Mouse (Mus musculus) embryonic facial prominence, embryonic 14.5 days (tissue): ENCODE results near the gene Gm47841. TPM values are rescaled to one million over a fixed set of nuclear protein-coding genes. Genes with fewer than 3 reads are reported as not detected.

ENCODE experiments used
- ATAC-seq: fragments of 200-750 bp; cut with Nextera tagmentation; 2 replicates; pipeline ENCODE4 v1.8.0; 2017; ENCODE audit warnings: low read depth, moderate number of reproducible peaks, moderate TSS enrichment
- DNase-seq: peaks from one replicate; pipeline ENCODE4 v3.0.0-alpha.2; 2015; ENCODE audit warnings: low spot score
- H3K27ac ChIP-seq: fragments of 300-500 bp; sonication (generic); replicated peaks from 2 replicates; pipeline ENCODE4 v1.5.1; 2014; ENCODE audit warnings: low read depth, mild to moderate bottlenecking, low read length, moderate library complexity
- H3K27me3 ChIP-seq: fragments of 300-500 bp; sonication (generic); replicated peaks from 2 replicates; pipeline ENCODE4 v1.6.1; 2014; ENCODE audit warnings: low read length; ENCODE audit not compliant: control insufficient read depth, insufficient read depth
- H3K36me3 ChIP-seq: fragments of 300-500 bp; sonication (generic); 2 replicates; pipeline ENCODE4 v1.6.1; 2014; ENCODE audit warnings: low read length, mixed read lengths; ENCODE audit not compliant: control insufficient read depth, insufficient read depth
- H3K4me1 ChIP-seq: fragments of 300-500 bp; sonication (generic); 2 replicates; pipeline ENCODE4 v1.6.1; 2014; ENCODE audit warnings: antibody characterized with exemption, low read length; ENCODE audit not compliant: control insufficient read depth, insufficient read depth
- H3K4me2 ChIP-seq: fragments of 300-500 bp; sonication (generic); 2 replicates; pipeline ENCODE4 v1.6.1; 2014; ENCODE audit warnings: low read depth, mild to moderate bottlenecking, low read length, moderate library complexity, mixed read lengths
- H3K4me3 ChIP-seq: fragments of 300-500 bp; sonication (generic); 2 replicates; pipeline ENCODE4 v1.5.1; 2014; ENCODE audit warnings: low read depth, mild to moderate bottlenecking, low read length
- H3K9ac ChIP-seq: fragments of 300-500 bp; sonication (generic); 2 replicates; pipeline ENCODE4 v1.6.1; 2014; ENCODE audit warnings: low read depth, mild to moderate bottlenecking, low read length, moderate library complexity, mixed read lengths
- H3K9me3 ChIP-seq: fragments of 300-500 bp; sonication (generic); 2 replicates; pipeline ENCODE4 v1.6.1; 2016; ENCODE audit warnings: low read length; ENCODE audit not compliant: control insufficient read depth
- WGBS: fragments of 180-500 bp; shearing (Covaris S2); extraction: QIAGEN DNeasy Blood & Tissue Kit; methylation state at CpG from one replicate; pipeline ENCODE4 v1.1.7; 2014; 5-methylcytosine and 5-hydroxymethylcytosine counted together
- polyA plus RNA-seq: library from polyadenylated mRNA; unstranded; fragments of >200 nt; fragmentation: Nextera tagmentation; extraction: Ambion mirVana; gene quantifications from 2 replicates; pipeline ENCODE4 v1.2.1, GENCODE M21; 2014

Gene Gm47841
- polyA plus RNA-seq, 1 experiment from 2014 or later = not detected

DNA sequence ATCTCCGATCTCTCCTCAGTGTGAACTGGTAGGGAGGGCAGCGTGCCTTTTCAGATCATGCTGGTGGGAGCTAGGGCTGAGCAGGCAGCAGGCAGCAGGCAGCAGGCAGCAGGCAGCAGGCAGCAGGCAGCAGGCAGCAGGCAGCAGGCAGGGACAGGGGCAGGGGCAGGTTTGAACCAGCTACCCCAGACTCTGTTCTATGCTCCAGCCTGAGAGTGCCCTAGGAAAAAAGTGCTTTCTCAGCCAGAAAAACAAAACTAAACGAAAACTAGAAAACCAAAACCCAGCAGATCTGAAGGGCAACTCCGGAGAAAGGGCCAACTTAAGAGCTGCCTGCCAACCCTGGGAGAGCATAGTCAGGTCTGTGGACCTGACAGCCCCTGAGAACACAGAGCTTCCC lies 21.5 kb upstream of the Gm47841 start:
- no peaks in the 10 kb centered on the region for H3K27me3 ChIP-seq
- no peaks in the 10 kb centered on the region for H3K9me3 ChIP-seq
- no peaks in the 10 kb centered on the region for H3K36me3 ChIP-seq
- H3K4me1 ChIP-seq = peaks cover 30% of the 10 kb centered on the region
- H3K4me2 ChIP-seq = no peak overlapping the region
- ATAC-seq (no peak), DNase-seq (no peak)
- WGBS = 57% methylated on average over 4 of the region's 4 CpGs
- no peak overlapping the region for H3K4me3 ChIP-seq
- H3K27ac ChIP-seq = no peak overlapping the region
- no peak overlapping the region for H3K9ac ChIP-seq

GRCm38 (mm10) chr15:101068029-101068428 lies 20.8 kb upstream of the Gm47841 start:
- Histone ChIP-seq H3K4me2 (no peak overlapping the region), H3K4me1 (peaks cover 30% of the 10 kb centered on the region), H3K9me3 (no peaks in the 10 kb centered on the region), H3K27me3 (no peaks in the 10 kb centered on the region), H3K27ac (no peak overlapping the region), H3K9ac (no peak overlapping the region), H3K4me3 (no peak overlapping the region), H3K36me3 (no peaks in the 10 kb centered on the region)
- DNase-seq (no peak), ATAC-seq (no peak)
- WGBS = 40% methylated on average over 3 of the region's 3 CpGs

GRCm38 (mm10) chr15:101066920-101067696 lies 19.9 kb upstream of the Gm47841 start:
- H3K9ac ChIP-seq = peak overlapping the region; percentile 42
- no peak for ATAC-seq
- peak overlapping the region; percentile 10; the same call in 1 of the 2 replicates for H3K27ac ChIP-seq
- H3K36me3 ChIP-seq = no peaks in the 10 kb centered on the region
- no peaks in the 10 kb centered on the region for H3K27me3 ChIP-seq
- no peak overlapping the region for H3K4me2 ChIP-seq
- no peak overlapping the region for H3K4me3 ChIP-seq
- 17% methylated on average over 2 of the region's 9 CpGs for WGBS
- no peak for DNase-seq
- H3K9me3 ChIP-seq = no peaks in the 10 kb centered on the region
- H3K4me1 ChIP-seq = peaks cover 30% of the 10 kb centered on the region

DNA sequence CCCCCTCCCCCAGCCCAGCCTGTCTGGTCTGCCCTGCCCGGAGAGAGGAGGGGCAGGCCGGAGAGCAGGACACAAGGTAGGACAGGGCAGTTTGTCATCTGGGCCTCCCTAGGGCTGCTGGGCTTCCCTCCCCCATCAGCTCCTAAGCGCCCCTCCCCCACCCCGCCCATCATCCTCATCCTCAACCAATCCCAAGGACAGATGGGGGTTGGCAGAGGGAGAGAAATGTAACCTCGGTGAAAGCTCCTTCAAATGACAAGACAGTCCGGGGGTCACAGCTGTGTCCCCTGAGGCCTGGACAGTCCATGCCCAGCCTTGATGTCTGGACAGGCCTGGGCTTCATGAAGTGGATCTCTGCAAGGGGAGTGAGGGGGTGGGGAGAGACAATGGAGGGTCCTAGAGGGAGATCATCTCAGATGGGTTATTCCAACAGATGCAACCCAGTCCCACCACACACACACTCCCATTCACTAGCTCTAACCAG lies 19.2 kb upstream of the Gm47841 start:
- Histone ChIP-seq H3K9ac (no peak overlapping the region), H3K4me2 (no peak overlapping the region), H3K36me3 (no peaks in the 10 kb centered on the region), H3K4me3 (no peak overlapping the region), H3K4me1 (peaks cover 27% of the 10 kb centered on the region), H3K9me3 (no peaks in the 10 kb centered on the region), H3K27me3 (no peaks in the 10 kb centered on the region), H3K27ac (no peak overlapping the region)
- no peak for DNase-seq
- WGBS = 15% methylated on average over 5 of the region's 6 CpGs
- ATAC-seq = 0 out of 2 replicates have a peak, but pooled peaks have one; percentile 9

DNA sequence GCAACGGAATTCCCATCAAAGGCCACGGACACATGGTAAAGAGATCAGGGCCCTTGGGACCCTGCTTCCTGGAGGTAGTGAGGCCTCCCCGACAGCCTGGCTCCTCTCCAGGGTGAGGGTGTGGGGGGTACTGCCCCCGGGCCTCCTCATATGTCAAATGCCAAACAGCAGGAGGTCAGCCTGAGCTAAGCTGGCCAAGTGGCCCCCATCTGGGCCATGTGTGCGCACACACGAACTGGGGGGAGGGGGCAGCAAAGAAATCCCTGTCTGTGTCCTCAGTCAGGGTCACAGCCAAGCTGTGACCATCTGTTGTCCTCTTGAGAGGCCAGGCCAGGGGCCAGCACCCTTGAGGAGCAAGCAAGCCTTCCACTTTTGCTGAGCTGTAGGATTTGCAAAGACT lies 17.9 kb upstream of the Gm47841 start:
- peaks cover 14% of the 10 kb centered on the region for H3K4me1 ChIP-seq
- H3K9me3 ChIP-seq = no peaks in the 10 kb centered on the region
- WGBS = 27% methylated on average over 6 of the region's 6 CpGs
- H3K4me2 ChIP-seq = no peak overlapping the region
- DNase-seq (no peak), ATAC-seq (no peak)
- H3K4me3 ChIP-seq = no peak overlapping the region
- H3K36me3 ChIP-seq = no peaks in the 10 kb centered on the region
- H3K27ac ChIP-seq = no peak overlapping the region
- H3K9ac ChIP-seq = 0 out of 2 replicates have a peak overlapping the region, but pooled peaks have one; percentile 34
- H3K27me3 ChIP-seq = no peaks in the 10 kb centered on the region

DNA sequence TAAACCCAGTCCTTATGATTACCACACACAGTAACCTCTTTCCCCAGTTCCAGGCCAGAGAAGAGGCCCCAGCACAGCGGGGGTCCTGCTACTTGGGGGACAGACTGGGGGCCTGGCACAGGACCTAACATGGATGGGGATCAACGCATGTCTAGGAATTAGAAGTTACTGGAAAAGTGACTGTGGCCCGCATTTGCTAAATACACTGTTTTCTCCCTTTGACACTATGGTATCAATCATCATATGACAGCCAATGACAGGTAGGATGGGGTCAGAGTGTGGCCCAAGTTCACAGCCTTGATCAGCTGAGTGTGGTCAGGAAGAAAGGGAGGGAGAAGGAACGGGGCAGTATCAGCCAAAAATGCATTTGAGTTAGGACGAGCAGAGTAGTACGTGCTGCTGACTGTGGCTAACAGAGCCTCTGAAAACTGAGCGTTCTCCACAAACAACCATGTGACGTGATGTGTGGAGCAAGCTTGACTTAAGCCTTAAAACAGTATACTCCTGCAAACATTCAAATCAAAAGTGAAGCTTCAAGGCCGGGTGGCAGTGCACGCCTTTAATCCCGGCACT lies 13.2 kb upstream of the Gm47841 start:
- no peaks in the 10 kb centered on the region; the same call in 1 of the 2 replicates for H3K27me3 ChIP-seq
- no peak for ATAC-seq
- no peak overlapping the region for H3K4me2 ChIP-seq
- DNase-seq = no peak
- WGBS = 54% methylated on average over 11 of the region's 11 CpGs
- peaks cover 5% of the 10 kb centered on the region; the same call in 1 of the 2 replicates for H3K4me1 ChIP-seq
- no peak overlapping the region for H3K4me3 ChIP-seq
- H3K9ac ChIP-seq = no peak overlapping the region
- H3K27ac ChIP-seq = no peak overlapping the region
- H3K9me3 ChIP-seq = no peaks in the 10 kb centered on the region
- no peaks in the 10 kb centered on the region for H3K36me3 ChIP-seq

DNA sequence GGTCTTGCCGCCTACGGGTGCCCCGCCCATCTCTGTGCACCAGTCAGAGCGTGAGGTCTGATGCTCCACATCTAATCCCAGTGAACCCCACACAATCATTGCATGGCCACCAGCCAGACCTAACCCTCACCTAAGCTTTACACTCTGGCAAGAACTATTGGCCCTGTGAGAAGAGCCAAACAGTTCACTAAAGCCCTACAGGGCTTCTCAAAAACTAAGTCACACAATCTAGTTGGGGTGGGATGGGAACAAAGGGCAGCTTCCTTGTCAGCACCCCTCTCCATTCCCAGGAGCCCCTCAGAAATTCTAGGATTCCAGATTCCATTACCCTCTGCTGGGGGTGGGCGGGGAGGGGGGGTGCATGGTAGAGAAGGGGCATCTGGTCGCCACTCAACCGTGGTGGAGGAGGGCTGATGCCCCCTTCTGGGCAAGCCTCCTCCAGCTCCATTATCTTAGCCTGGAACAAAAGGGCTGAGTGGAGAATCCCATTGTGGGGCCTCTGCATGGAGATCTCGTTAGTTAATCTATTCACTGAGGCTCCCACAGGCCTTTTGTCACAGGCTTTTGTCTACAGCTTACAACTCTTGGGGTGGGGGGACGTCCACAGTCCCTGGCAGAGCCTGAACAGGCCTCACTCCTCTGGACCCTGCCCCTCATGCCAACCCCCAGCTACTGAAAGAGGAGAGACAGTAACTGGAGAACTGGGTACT lies 12.5 kb upstream of the Gm47841 start:
- ATAC-seq (peak; percentile 24; the same call in 1 of the 2 replicates), DNase-seq (peak; percentile 50)
- Histone ChIP-seq H3K4me2 (no peak overlapping the region), H3K9me3 (no peaks in the 10 kb centered on the region), H3K4me3 (no peak overlapping the region), H3K4me1 (peaks cover 5% of the 10 kb centered on the region; the same call in 1 of the 2 replicates), H3K36me3 (no peaks in the 10 kb centered on the region), H3K9ac (no peak overlapping the region), H3K27me3 (peaks cover 3% of the 10 kb centered on the region), H3K27ac (no peak overlapping the region)
- WGBS = 37% methylated on average over 9 of the region's 9 CpGs

DNA sequence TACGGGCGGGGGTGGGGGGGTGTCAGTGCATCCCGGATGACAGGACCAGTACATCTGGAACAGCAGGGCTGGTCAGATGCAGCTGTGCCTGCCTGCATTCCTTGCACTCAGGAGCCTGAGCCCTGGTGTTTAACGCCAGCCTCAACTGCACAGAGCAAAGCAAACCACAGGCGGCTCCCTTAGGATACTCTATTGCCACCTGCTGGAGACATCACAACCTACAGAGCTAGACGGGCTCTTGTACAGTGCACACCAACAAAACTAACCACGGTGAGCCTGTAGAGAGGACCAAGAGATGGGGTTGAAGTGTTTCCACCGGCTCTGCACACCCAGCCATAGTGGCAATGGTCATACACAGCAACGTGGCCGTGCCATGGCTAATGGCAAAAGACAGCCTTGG lies 9.0 kb upstream of the Gm47841 start:
- H3K4me2 ChIP-seq = no peak overlapping the region
- ATAC-seq (peak; percentile 75), DNase-seq (peak; percentile 87)
- H3K4me3 ChIP-seq = no peak overlapping the region
- H3K4me1 ChIP-seq = peaks cover 10% of the 10 kb centered on the region; the same call in 1 of the 2 replicates
- H3K9ac ChIP-seq = no peak overlapping the region
- no peaks in the 10 kb centered on the region for H3K36me3 ChIP-seq
- H3K27ac ChIP-seq = no peak overlapping the region
- 45% methylated on average over 10 of the region's 10 CpGs for WGBS
- peaks cover 33% of the 10 kb centered on the region for H3K27me3 ChIP-seq
- no peaks in the 10 kb centered on the region for H3K9me3 ChIP-seq
